12 mouse cellular contexts compared by ENCODE assay signal in the genomic region with DNA sequence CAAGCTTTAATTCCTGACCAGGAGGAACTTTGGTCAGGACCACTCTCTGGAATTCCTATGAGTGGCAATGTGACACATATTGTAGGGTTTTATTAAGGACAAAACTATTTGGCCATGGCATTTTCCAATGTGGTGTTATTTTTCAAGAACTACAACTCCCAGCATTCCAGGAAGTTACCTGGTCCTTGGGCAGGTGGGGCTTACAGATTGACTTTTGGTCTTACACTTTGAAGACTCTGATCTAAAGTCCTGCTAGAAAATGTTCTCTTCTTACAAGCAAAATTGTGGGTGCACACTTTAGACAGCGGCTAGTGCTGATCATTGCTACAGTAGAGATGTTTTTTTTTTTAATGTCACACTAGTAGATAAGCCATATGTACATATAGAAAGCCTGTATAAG.
"Had no signal": no experiment of that assay in that cellular context is flagged by ENCODE, and none has a peak within 500 bp of the region (broad histone marks: within the 10 kb centered on the region; RNA-seq: fewer than 3 reads in every experiment).

No protein-coding gene starts in this region.

- DNase-seq: lung, adult 18-20 months; lung, embryonic 14.5 days; lung, postnatal 10 days; lung, postnatal 4 days; retina, postnatal 1 day; right cerebral cortex, adult 18-20 months; right cerebral cortex, postnatal 25 days; right cerebral cortex, postnatal 4 days; spleen, adult 18-20 months; thymus, adult 18-20 months; thymus, postnatal 14 days; thymus, postnatal 36 days had no signal
